Mouse (Mus musculus) gastrocnemius, postnatal 25 days (tissue): ENCODE data around the gene Lrrc49. TPM values are rescaled to one million over a fixed set of nuclear protein-coding genes. Genes with fewer than 3 reads are reported as not detected.

Experiments
- DNase-seq: peaks from one replicate; pipeline ENCODE4 v3.0.0; 2022
- total RNA-seq, 2 experiments: library from RNA; stranded (reverse); gene quantifications; 1 replicate in 1 of 2; 2 replicates in 1 of 2; pipeline ENCODE4 v1.2.3; 2021

The Lrrc49 gene
- total RNA-seq, 2 experiments from 2014 or later: 2.1 to 3.0 TPM

GRCm38 (mm10) chr9:60595406-60595805 is 92.6 kb downstream of the Lrrc49 start:
- no peak for DNase-seq

- no peak for DNase-seq
Measured at GRCm38 (mm10) chr9:60592974-60593373, 95.0 kb downstream of the Lrrc49 start.

- DNase-seq: no peak
Measured at GRCm38 (mm10) chr9:60592363-60592762, 95.6 kb downstream of the Lrrc49 start.

GRCm38 (mm10) chr9:60590871-60591624 is 96.9 kb downstream of the Lrrc49 start:
- no peak for DNase-seq

- no peak for DNase-seq
Measured at GRCm38 (mm10) chr9:60588914-60589313, 99.0 kb downstream of the Lrrc49 start.

- DNase-seq: no peak
Measured at GRCm38 (mm10) chr9:60586920-60587319, 101.0 kb downstream of the Lrrc49 start.

GRCm38 (mm10) chr9:60585206-60585605 is 102.8 kb downstream of the Lrrc49 start:
- DNase-seq: no peak

GRCm38 (mm10) chr9:60582553-60582952 is 105.4 kb downstream of the Lrrc49 start:
- no peak for DNase-seq

- no peak for DNase-seq
Measured at GRCm38 (mm10) chr9:60573011-60573410, 114.9 kb downstream of the Lrrc49 start.

- no peak for DNase-seq
Measured at GRCm38 (mm10) chr9:60571725-60572124, 116.2 kb downstream of the Lrrc49 start.

GRCm38 (mm10) chr9:60571041-60571440 is 116.9 kb downstream of the Lrrc49 start:
- no peak for DNase-seq

- DNase-seq: no peak
Measured at GRCm38 (mm10) chr9:60569366-60569765, 118.6 kb downstream of the Lrrc49 start.

GRCm38 (mm10) chr9:60563809-60564208 is 124.1 kb downstream of the Lrrc49 start:
- DNase-seq: no peak

GRCm38 (mm10) chr9:60562443-60563371 is 125.3 kb downstream of the Lrrc49 start:
- DNase-seq: no peak

GRCm38 (mm10) chr9:60561641-60562289 is 126.2 kb downstream of the Lrrc49 start:
- DNase-seq: peak; percentile 8

GRCm38 (mm10) chr9:60558507-60558906 is 129.5 kb downstream of the Lrrc49 start:
- DNase-seq: no peak

GRCm38 (mm10) chr9:60551238-60551637 is 136.7 kb downstream of the Lrrc49 start:
- no peak for DNase-seq

- DNase-seq: no peak
Measured at GRCm38 (mm10) chr9:60548182-60548581, 139.8 kb downstream of the Lrrc49 start.

GRCm38 (mm10) chr9:60546169-60546568 is 141.8 kb downstream of the Lrrc49 start:
- DNase-seq: no peak

GRCm38 (mm10) chr9:60545361-60546096 is 142.4 kb downstream of the Lrrc49 start:
- no peak for DNase-seq

GRCm38 (mm10) chr9:60543422-60544015 is 144.4 kb downstream of the Lrrc49 start:
- DNase-seq: no peak
